Mouse (Mus musculus) CH12.LX (cell line): ENCODE results near the gene Ush1g. TPM values are rescaled to one million over a fixed set of nuclear protein-coding genes. Genes with fewer than 3 reads are reported as not detected.

Experiments used
- DNase-seq: peaks from one replicate; pipeline ENCODE4 v3.0.0-alpha.2; 2013; ENCODE audit errors: extremely low read depth
- H3K27ac ChIP-seq: 2 replicates; pipeline ENCODE4 v1.5.1; 2012; ENCODE audit warnings: low read depth, mild to moderate bottlenecking, control low read depth, moderate library complexity; ENCODE audit not compliant: insufficient read depth
- H3K27me3 ChIP-seq: replicated peaks from 2 replicates; pipeline ENCODE3; 2012; ENCODE audit warnings: inconsistent platforms
- H3K36me3 ChIP-seq, 2 experiments: replicated peaks in 1 of 2; 2 replicates each; pipeline versions ENCODE3 to v1.6.1; 2012; ENCODE audit warnings: inconsistent platforms in 1 of 2, low read length in 1 of 2, mild to moderate bottlenecking in 1 of 2, mixed read lengths in 1 of 2, moderate library complexity in 1 of 2; ENCODE audit not compliant: control insufficient read depth in 1 of 2, insufficient read depth in 1 of 2
- H3K4me1 ChIP-seq, 2 experiments: 2 replicates each; pipeline ENCODE4 v1.6.1; 2012; ENCODE audit warnings: inconsistent platforms in 1 of 2, moderate library complexity in 1 of 2; ENCODE audit not compliant: insufficient read depth in 2 of 2, control insufficient read depth in 1 of 2
- H3K4me2 ChIP-seq: 2 replicates; pipeline ENCODE4 v1.6.1; 2012; ENCODE audit warnings: low read depth, mild to moderate bottlenecking, control low read depth; ENCODE audit not compliant: poor library complexity, insufficient read depth, severe bottlenecking
- H3K4me3 ChIP-seq, 3 experiments: fragments of 150-350 bp in 1 of 3; sonication (generic) in 1 of 3; replicated peaks in 1 of 3; 2 replicates each; pipeline versions ENCODE3 to v1.5.1; 2011 to 2012; ENCODE audit warnings: low read depth in 2 of 3, low read length in 2 of 3, mild to moderate bottlenecking in 2 of 3, moderate library complexity in 2 of 3, control low read depth in 1 of 3, improper control_type of control experiment in 1 of 3, inconsistent platforms in 1 of 3, mixed read lengths in 1 of 3; ENCODE audit not compliant: poor library complexity in 1 of 3
- H3K79me2 ChIP-seq: replicated peaks from 2 replicates; pipeline ENCODE4 v1.6.1; 2012; ENCODE audit warnings: mild to moderate bottlenecking, moderate library complexity; ENCODE audit not compliant: control insufficient read depth, poor library complexity, insufficient read depth, severe bottlenecking; ENCODE audit errors: extremely low read depth
- H3K9ac ChIP-seq: 2 replicates; pipeline ENCODE4 v1.6.1; 2012; ENCODE audit warnings: low read depth, mild to moderate bottlenecking, control low read depth, moderate library complexity; ENCODE audit not compliant: insufficient read depth
- H3K9me3 ChIP-seq: replicated peaks from 2 replicates; pipeline ENCODE3; 2012; ENCODE audit warnings: low read length, inconsistent platforms, mixed read lengths
- BHLHE40 ChIP-seq: IDR thresholded peaks from 2 replicates; pipeline ENCODE4 v1.6.1; 2011; ENCODE audit warnings: mild to moderate bottlenecking, low read depth, low read length, improper control_type of control experiment
- CHD1 ChIP-seq: IDR thresholded peaks from 2 replicates; pipeline ENCODE4 v1.6.1; 2012; ENCODE audit warnings: low read depth, low read length, improper control_type of control experiment, inconsistent platforms
- CHD2 ChIP-seq: IDR thresholded peaks from 2 replicates; pipeline ENCODE4 v1.6.1; 2011; ENCODE audit warnings: low read length, improper control_type of control experiment
- E2F4 ChIP-seq: IDR thresholded peaks from 2 replicates; pipeline ENCODE4 v1.6.1; 2011; ENCODE audit warnings: low read depth, low read length, improper control_type of control experiment; ENCODE audit not compliant: insufficient replicate concordance
- EP300 ChIP-seq: IDR thresholded peaks from 2 replicates; pipeline ENCODE4 v1.6.1; 2011; ENCODE audit warnings: low read length, improper control_type of control experiment
- IRF4 ChIP-seq: IDR thresholded peaks from 2 replicates; pipeline ENCODE4 v1.6.1; 2014; ENCODE audit warnings: low read depth, mild to moderate bottlenecking, inconsistent platforms, low read length, improper control_type of control experiment
- JUN ChIP-seq: IDR thresholded peaks from 2 replicates; pipeline ENCODE4 v1.6.1; 2011; ENCODE audit warnings: low read depth, mild to moderate bottlenecking, low read length, improper control_type of control experiment, moderate library complexity; ENCODE audit not compliant: insufficient read depth
- JUND ChIP-seq: conservative IDR thresholded peaks from 2 replicates; pipeline ENCODE4 v1.6.1; 2011; ENCODE audit warnings: low read depth, low read length, improper control_type of control experiment
- KAT2A ChIP-seq: IDR thresholded peaks from 2 replicates; pipeline ENCODE4 v1.6.1; 2012; ENCODE audit warnings: low read length, improper control_type of control experiment, inconsistent platforms; ENCODE audit not compliant: insufficient replicate concordance
- MEF2A ChIP-seq: IDR thresholded peaks from 2 replicates; pipeline ENCODE4 v1.6.1; 2014; ENCODE audit warnings: low read depth, mild to moderate bottlenecking, inconsistent platforms, low read length, improper control_type of control experiment, borderline replicate concordance
- MXI1 ChIP-seq: IDR thresholded peaks from 2 replicates; pipeline ENCODE4 v1.6.1; 2011; ENCODE audit warnings: mild to moderate bottlenecking, low read depth, low read length, improper control_type of control experiment
- NELFE ChIP-seq: IDR thresholded peaks from 2 replicates; pipeline ENCODE4 v1.6.1; 2011; ENCODE audit warnings: low read depth, low read length, improper control_type of control experiment
- PAX5 ChIP-seq: IDR thresholded peaks from 2 replicates; pipeline ENCODE4 v1.6.1; 2012; ENCODE audit warnings: low read length, inconsistent platforms, mixed read lengths
- POLR2A ChIP-seq: IDR thresholded peaks from 2 replicates; pipeline ENCODE4 v1.6.1; 2011; ENCODE audit warnings: low read depth, mild to moderate bottlenecking, improper control_type of control experiment, low read length
- POLR2AphosphoS2 ChIP-seq: IDR thresholded peaks from 2 replicates; pipeline ENCODE4 v1.6.1; 2011; ENCODE audit warnings: low read depth, low read length, improper control_type of control experiment
- RAD21 ChIP-seq: IDR thresholded peaks from 2 replicates; pipeline ENCODE4 v1.6.1; 2011; ENCODE audit warnings: low read depth, mild to moderate bottlenecking, low read length, improper control_type of control experiment, moderate library complexity
- TCF12 ChIP-seq: IDR thresholded peaks from 2 replicates; pipeline ENCODE4 v1.6.1; 2014; ENCODE audit warnings: low read depth, mild to moderate bottlenecking, inconsistent platforms, low read length, improper control_type of control experiment
- USF1 ChIP-seq: IDR thresholded peaks from 2 replicates; pipeline ENCODE4 v1.6.1; 2014; ENCODE audit warnings: low read depth, mild to moderate bottlenecking, inconsistent platforms, low read length, improper control_type of control experiment
- USF2 ChIP-seq: conservative IDR thresholded peaks from 2 replicates; pipeline ENCODE4 v1.6.1; 2011; ENCODE audit warnings: low read depth, low read length, improper control_type of control experiment
- ZC3H11A ChIP-seq: IDR thresholded peaks from 2 replicates; pipeline ENCODE4 v1.6.1; 2012; ENCODE audit warnings: low read depth, mild to moderate bottlenecking, inconsistent platforms, low read length, improper control_type of control experiment
- ZKSCAN1 ChIP-seq: IDR thresholded peaks from 2 replicates; pipeline ENCODE4 v1.6.1; 2012; ENCODE audit warnings: low read depth, inconsistent platforms, low read length, improper control_type of control experiment, borderline replicate concordance
- ZMIZ1 ChIP-seq: IDR thresholded peaks from 2 replicates; pipeline ENCODE4 v1.6.1; 2012; ENCODE audit warnings: low read depth, mild to moderate bottlenecking, inconsistent platforms, low read length, improper control_type of control experiment
- ZNF384 ChIP-seq: IDR thresholded peaks from 2 replicates; pipeline ENCODE4 v1.6.1; 2012; ENCODE audit warnings: low read depth, low read length, improper control_type of control experiment, inconsistent platforms
- dilution Hi-C: fragments of 300-500 bp; cut with MboI; formaldehyde crosslinking; loops from 2 replicates; pipeline ENCODE4 v1.14.3; 2020; ENCODE audit warnings: low sequenced_read_pairs; ENCODE audit not compliant: extremely low pct_unique_long_range_greater_than_20kb, extremely low pct_ligation_motif_present
- in situ Hi-C: fragments of 300-500 bp; cut with MboI; formaldehyde crosslinking; loops from 3 replicates; pipeline ENCODE4 v1.14.3; 2019; ENCODE audit warnings: low sequenced_read_pairs, low pct_ligation_motif_present, low pct_unique_long_range_greater_than_20kb, mixed read lengths
- polyA plus RNA-seq: library from polyadenylated mRNA; unstranded; fragments of >175 nt; gene quantifications from 2 replicates; pipeline ENCODE4 v1.2.1, GENCODE M21; 2012; ENCODE audit warnings: low read depth; ENCODE audit not compliant: insufficient read length
- total RNA-seq, 2 experiments: library from RNA; depleted of rRNA; stranded (reverse); fragments of 300-350 nt in 1 of 2; fragments of >200 nt in 1 of 2; gene quantifications; 2 replicates each; pipeline ENCODE4 v1.2.3; 2012 to 2014

The Ush1g gene
- total and polyA plus RNA-seq, 3 experiments, result 0.42 TPM; not detected in 2

- dilution Hi-C loops, result no loop called here
- H3K27me3 ChIP-seq, result peaks cover 80% of the 10 kb centered on the region
- TF ChIP-seq NELFE (no peak), RAD21 (no peak), CHD2 (no peak), POLR2AphosphoS2 (no peak), ZMIZ1 (no peak), IRF4 (no peak), JUN (no peak), KAT2A (no peak)
Observed at GRCm38 (mm10) chr11:115295939-115296338, 25.9 kb downstream of the Ush1g start.

GRCm38 (mm10) chr11:115292631-115293375 is 29.0 kb downstream of the Ush1g start:
- Histone ChIP-seq H3K9ac (no peak overlapping the region), H3K27me3 (peaks cover 61% of the 10 kb centered on the region), H3K36me3 (no peaks in the 10 kb centered on the region)
- TF ChIP-seq MXI1, result no peak
- TF ChIP-seq ZC3H11A, result no peak
- TF ChIP-seq EP300, result no peak
- TF ChIP-seq POLR2A, result no peak
- no peak for TF ChIP-seq ZKSCAN1
- no peak for TF ChIP-seq PAX5
- TF ChIP-seq JUND, result no peak
- no peak for TF ChIP-seq ZNF384
- TF ChIP-seq CHD2, result no peak
- TF ChIP-seq CHD1, result no peak
- no peak for TF ChIP-seq IRF4
- TF ChIP-seq E2F4, result no peak
- TF ChIP-seq USF1, result no peak
- no peak for TF ChIP-seq TCF12
- no peak for TF ChIP-seq MEF2A
- TF ChIP-seq USF2, result no peak
- no peak for TF ChIP-seq KAT2A
- TF ChIP-seq POLR2AphosphoS2, result no peak
- TF ChIP-seq BHLHE40, result no peak
- TF ChIP-seq, all 38 proteins: peak for 0
- H3K27ac ChIP-seq, result no peak overlapping the region
- peaks cover 5 to 9% of the 10 kb centered on the region in 2 experiments for H3K4me1 ChIP-seq
- dilution Hi-C loops (no loop called here), in situ Hi-C loops (no loop called here)
- H3K9me3 ChIP-seq, result peaks cover 6% of the 10 kb centered on the region
- DNase-seq, result no peak
- H3K4me3 ChIP-seq, result no peak overlapping the region
- no peak overlapping the region for H3K4me2 ChIP-seq
- no peaks in the 10 kb centered on the region for H3K79me2 ChIP-seq

More at GRCm38 (mm10) chr11:115295939-115296338, 25.9 kb downstream of the Ush1g start:
- Histone ChIP-seq H3K9ac (no peak overlapping the region), H3K9me3 (peaks cover 16% of the 10 kb centered on the region), H3K27ac (no peak overlapping the region), H3K4me1 (peaks cover 7 to 9% of the 10 kb centered on the region in 2 experiments), H3K4me3 (no peak overlapping the region), H3K79me2 (no peaks in the 10 kb centered on the region), H3K4me2 (no peak overlapping the region), H3K36me3 (no peaks in the 10 kb centered on the region)
- no peak for DNase-seq
- in situ Hi-C loops, result no loop called here
